Mouse (Mus musculus) lung, postnatal 36 days (tissue): Measurements from ENCODE around the gene Gm10639.
A peak's percentile ranks its signal among the peaks of the same experiment; 100 is the strongest.
"Not testable (repeated sequence)": the region's sequence is repeated elsewhere in the genome, so short reads cannot be mapped to it uniquely, and the experiment has no call there.

ENCODE experiments used
- DNase-seq: peaks from one replicate; pipeline ENCODE4 v3.0.0; 2022; ENCODE audit warnings: mixed read lengths

Gm10639 gene

DNA sequence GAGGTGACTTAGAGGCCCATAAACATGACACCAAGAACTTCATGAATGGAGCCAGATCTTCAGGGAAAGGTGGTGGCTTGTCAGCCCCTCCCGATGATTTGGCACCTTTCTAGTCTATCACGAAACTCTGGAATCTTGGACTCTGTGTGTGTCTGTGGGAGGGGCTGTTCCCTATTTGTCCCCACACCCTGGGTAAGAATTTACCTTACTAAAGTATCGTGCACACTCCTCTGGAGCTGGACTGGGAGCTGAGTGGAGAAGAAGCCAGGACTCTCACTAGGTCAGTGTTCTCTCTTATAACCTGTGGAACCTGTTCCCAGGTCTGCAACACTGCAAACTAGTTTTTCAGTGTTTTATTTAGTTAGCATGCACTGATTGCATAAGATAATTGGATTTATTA lies at the start of gene Gm10639:
Gene Gm10639 (plus strand): TSS at position 201 of the 400 bp plus-strand sequence.
- DNase-seq, result peak; percentile 7

DNA sequence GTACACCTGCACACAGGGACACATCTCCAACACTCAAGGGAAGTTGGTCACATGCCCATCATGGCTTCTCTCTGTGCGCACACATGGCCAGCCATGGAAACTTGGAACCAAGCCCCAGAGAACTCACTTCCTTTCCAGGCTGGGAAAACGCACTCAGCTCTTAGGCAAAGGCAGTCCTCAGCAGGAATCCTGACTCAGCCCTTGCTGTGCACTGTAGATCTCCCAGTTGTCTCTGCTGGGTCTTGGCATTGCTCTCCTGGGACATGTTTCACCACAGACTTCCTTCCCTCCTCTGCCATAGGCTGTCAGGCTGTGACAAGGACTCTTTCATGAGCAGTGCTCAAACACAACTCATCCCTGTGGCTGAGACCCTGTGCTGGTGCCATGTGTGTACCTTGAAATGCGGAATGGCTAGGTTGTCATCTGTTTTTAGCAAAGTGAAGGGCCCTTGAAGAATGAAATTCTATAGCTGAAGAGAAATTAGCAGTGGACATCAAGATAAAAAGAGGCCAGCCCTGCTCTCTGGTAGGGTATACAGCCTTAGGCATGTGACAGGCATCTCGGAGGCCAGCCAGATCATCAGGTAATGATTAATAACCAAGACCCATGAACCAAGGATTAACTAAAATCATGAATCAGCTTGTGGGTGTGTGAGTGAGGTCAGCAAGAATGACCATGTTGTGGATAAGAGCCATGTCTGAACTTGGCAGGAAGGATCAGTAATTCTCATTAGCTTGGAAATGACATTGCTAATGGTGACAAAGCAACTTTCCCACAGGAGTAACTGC lies 33.8 kb upstream of the Gm10639 start:
- not testable (repeated sequence) for DNase-seq

DNA sequence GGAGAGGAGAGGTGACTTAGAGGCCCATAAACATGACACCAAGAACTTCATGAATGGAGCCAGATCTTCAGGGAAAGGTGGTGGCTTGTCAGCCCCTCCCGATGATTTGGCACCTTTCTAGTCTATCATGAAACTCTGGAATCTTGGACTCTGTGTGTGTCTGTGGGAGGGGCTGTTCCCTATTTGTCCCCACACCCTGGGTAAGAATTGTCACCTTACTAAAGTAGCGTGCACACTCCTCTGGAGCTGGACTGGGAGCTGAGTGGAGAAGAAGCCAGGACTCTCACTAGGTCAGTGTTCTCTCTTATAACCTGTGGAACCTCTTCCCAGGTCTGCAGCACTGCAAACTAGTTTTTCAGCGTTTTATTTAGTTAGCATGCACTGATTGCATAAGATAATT lies 32.8 kb upstream of the Gm10639 start, which contains the start of gene Gm3776:
Gene Gm3776 (plus strand): TSS at position 216 of the 400 bp plus-strand sequence.
- not testable (repeated sequence) for DNase-seq

DNA sequence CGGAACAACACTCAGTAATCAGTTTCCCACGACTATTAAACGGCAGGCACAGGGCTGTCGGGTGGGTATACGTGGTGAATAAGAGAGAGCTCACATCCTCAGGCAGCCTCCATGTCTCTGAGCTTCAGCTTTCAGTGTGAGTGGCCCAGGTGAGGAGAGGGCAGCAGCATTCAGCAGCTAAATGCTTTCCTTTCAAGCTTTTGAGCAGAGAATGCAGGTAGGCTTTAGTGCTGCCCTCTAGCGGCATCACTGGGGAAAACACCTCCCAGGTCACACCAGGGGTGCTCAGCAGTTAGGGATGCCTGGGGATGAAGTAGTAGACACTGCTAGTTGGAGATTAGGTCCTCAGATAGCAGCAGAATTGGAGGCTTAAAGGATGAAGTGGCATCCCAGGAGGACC lies 30.0 kb upstream of the Gm10639 start:
- peak; percentile 67 for DNase-seq

DNA sequence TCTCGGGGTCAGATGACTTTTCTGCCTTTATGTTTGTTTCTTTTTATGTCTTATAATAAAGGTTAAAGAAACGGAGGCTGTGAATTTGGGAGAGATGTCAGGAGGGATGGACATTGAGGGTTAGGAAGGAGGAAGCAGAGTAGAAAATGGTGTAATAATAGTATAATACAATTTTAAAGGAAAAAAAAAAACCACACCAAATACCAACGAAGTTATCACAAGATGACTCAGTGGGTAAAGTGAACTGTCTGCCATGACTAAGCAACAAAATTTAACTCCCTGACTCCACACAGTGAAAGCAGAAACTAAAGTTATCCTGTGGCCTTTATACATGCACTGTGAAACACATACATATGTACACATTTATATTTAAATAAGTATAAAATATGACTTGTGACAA lies 18.8 kb upstream of the Gm10639 start:
- not testable (repeated sequence) for DNase-seq

DNA sequence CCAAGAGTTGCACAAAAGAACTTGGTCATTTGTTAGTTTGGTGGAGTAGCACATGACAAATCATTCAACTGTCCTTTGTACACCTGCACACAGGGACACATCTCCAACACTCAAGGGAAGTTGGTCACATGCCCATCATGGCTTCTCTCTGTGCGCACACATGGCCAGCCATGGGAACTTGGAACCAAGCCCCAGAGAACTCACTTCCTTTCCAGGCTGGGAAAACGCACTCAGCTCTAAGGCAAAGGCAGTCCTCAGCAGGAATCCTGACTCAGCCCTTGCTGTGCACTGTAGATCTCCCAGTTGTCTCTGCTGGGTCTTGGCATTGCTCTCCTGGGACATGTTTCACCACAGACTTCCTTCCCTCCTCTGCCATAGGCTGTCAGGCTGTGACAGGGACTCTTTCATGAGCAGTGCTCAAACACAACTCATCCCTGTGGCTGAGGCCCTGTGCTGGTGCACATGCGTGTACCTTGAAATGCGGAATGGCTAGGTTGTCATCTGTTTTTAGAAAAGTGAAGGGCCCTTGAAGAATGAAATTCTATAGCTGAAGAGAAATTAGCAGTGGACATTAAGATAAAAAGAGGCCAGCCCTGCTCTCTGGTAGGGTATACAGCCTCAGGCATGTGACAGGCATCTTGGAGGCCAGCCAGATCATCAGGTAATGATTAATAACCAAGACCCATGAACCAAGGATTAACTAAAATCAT lies 7.6 kb upstream of the Gm10639 start:
- DNase-seq, result peak; percentile 2

DNA sequence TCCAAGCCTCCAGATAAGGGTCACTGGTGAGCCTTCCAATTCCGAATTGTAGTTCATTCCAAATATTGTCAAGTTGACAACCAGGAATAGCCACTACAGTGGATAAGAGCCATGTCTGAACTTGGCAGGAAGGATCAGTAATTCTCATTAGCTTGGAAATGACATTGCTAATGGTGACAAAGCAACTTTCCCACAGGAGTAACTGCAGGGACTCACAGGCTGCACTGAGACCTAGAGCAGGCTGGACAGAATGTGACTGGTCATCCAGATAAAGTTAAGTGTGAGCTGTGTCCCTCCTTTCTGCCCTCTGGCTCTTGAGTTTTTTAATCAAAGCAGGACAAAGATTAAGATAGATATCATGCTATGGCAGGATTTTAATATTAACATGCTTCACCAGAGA lies 660 bp upstream of the Gm10639 start:
- DNase-seq, result not testable (repeated sequence)

DNA sequence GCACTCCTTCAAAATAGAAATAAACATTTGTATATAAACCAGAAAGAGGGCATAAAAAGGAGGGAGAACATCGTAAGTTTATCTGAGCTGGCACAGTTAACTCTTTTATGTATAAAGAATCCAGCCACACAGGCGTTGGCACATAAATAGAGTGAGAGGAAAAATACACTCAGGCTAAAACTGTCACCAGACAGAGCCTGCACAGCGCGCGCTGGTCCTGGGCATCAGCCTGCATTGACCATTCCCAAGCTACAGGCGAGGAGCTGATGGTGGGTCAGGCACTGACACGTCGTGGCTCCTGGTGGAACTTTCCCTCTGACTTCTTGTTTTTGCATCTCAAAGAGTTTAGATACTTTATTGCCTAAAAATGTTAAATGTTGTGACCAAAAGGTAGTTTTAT lies 2.7 kb downstream of the Gm10639 start:
- not testable (repeated sequence) for DNase-seq

DNA sequence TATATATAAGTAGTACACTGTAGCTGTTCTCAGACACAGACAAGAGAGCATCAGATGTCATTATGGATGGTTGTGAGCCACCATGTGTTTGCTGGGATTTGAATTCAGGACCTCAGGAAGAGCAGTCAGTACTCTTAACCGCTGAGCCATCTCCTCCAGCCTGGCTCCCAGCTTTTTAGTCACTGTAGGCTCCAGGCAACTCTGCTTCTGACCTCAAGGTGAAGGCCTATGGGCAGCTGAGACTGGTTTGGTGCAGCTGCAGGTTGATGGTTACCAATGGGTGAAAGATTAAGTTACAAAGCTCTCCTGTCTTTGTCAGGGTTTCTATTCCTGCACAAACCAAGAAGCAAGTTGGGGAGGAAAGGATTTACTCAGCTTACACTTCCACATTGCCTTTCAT lies 4.0 kb downstream of the Gm10639 start:
- not testable (repeated sequence) for DNase-seq

DNA sequence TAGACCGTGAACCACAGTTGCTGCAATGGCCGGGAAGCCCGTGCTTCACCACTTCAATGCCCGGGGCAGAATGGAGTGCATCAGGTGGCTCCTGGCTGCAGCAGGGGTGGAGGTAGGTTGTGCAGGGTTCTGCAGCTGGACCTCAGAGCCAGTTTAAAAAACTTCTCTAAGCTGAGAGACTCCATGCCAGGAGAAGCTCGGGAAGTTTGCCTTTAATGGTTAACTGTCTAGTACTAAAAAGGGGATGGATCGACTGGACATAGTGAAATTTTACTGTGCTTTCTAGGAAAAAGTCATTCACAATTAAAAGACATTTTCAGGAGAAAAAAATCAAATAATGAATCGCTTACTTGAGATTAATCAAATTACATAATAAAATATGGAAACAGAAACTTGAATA lies 5.1 kb downstream of the Gm10639 start:
- not testable (repeated sequence) for DNase-seq

DNA sequence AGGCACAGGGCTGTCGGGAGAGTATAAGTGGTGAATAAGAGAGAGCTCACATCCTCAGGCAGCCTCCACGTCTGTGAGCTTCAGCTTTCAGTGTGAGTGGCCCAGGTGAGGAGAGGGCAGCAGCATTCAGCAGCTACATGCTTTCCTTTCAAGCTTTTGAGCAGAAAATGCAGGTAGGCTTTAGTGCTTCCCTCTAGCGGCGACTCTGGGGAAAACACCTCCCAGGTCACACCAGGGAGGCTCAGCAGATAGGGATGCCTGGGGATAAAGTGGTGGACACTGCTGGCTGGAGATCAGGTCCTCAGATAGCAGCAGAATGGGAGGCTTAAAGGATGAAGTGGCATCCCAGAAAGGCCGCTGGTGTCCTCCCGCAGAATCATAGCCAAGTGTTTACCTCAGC lies 6.4 kb downstream of the Gm10639 start:
- peak; percentile 42 for DNase-seq

DNA sequence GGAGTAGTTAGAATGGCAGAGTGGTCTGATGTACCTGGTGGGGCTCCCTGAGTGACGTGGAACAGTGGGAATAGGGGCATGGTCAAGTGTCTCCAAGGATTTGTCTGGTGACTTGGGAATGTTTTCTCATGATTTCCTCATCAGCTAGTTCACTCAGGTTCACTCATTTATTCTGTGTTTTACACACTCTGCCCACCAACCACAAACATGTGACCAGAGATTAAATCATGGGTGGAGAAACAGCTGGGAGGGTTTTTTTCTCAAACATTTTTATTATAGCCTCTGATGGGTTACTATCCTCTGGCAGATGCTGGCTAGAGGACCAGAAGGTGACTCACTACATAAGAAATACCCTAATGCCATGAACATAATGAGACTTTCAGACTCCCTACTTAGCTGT lies 8.5 kb downstream of the Gm10639 start:
- DNase-seq, result no peak

DNA sequence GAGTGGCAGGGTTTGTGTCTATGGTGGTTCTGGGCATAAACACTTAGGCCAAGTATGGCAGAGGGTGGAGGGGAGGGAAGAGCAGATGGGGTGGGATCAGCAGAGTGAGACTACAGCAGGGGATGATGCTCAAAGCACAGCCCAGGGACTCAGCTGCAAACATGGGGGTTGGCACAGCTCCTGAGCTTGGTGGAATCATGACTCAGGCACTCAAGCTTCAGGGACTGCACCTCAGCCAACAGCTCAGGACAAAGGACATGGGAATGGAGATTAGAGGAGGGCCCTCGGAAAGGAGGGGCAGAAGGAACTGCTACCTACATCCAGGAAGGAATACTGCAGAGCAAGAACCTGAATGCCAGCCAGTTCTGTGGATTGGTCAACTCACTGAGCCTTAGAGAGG lies 9.4 kb downstream of the Gm10639 start:
- DNase-seq, result peak; percentile 15

DNA sequence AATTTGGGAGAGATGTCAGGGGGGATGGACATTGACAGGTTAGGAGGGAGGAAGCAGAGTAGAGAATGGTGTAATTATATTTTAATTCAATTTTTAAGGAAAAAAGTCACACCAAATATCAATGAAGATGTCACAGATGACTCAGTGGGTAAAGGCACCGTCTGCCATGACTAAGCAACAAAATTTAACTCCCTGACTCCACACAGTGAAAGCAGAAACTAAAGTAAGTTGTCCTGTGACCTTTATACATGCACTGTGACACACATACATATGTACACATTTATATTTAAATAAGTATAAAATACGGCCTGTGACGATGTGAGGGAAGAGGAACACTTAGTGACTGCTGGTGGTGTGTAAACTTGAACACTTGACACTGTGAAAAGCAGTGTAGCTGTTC lies 18.4 kb downstream of the Gm10639 start:
- not testable (repeated sequence) for DNase-seq

DNA sequence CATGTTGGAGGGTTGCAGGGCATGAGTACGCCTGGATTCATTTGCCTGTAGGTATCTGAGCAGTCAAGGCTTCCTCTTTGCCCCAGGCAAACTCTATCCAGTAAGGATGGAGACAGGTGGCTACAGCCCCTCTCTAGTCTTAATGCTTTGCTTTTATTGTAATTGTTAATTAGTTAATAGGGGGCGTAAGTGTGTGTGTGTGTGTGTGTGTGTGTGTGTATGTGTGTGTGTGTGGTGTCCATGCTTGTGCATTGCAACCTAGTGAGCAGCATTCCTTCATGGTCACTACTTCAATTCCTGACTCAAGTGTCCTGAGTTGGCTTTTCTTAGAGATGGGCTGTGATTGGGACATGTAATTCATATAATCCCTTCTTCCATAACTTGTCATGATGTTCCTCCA lies 25.0 kb downstream of the Gm10639 start, which contains the start of gene Omt2a:
Gene Omt2a (minus strand): TSS at position 101 of the 400 bp plus-strand sequence.
- no peak for DNase-seq

DNA sequence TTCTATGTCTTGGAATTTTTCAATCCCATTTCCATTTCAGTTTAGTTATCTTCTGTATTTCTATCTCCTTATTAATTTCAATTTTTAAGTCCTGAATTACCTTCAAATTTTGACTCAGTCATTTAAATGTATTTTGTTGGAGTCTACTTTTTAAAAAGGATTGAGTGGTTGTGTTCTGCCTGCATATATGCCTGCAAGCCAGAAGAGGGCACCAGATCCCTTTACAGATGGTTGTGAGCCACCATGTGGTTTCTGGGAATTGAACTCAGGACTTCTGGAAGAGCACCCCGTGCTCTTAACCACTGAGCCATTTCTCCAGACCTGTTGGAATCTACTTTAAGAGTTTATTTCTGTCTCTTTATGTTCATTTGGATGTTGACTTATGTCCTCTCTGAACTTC lies 29.8 kb downstream of the Gm10639 start:
- DNase-seq, result no peak

DNA sequence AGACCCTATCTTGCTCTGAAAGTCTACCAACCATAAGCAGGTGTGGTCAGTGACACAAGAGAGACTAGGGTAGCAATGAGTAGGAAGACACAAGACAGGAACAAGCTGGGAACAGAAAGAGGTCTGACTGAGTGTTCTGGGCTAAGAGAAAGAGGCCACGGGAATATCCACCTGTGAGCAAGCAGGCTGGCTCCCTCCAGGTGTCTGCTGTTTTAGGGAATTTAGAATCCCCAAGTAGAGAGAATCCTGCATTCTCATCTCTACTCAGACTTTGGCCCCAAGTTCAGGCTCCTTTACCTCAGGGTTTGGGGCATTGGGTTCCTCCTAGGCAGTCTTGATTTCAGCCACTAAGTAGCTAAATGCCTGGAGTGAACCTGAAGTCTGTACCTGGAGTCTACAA lies 37.6 kb downstream of the Gm10639 start, which contains the start of gene Omt2b:
Gene Omt2b (plus strand): TSS at position 301 of the 400 bp plus-strand sequence.
- DNase-seq, result not testable (repeated sequence)

DNA sequence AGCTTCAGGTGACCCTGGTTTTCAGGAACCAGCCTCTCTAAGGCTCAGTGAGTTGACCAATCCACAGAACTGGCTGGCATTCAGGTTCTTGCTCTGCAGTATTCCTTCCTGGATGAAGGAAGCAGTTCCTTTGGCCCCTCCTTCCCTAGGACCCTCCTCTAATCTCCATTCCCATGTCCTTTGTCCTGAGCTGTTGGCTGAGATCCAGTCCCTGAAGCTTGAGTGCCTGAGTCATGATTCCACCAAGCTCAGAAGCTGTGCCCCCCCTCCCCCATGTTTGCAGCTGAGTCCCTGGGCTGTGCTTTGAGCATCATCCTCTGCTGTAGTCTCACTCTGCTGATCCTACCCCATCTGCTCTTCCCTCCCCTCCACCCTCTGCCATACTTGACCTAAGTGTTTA lies 47.3 kb downstream of the Gm10639 start:
- DNase-seq, result not testable (repeated sequence)

DNA sequence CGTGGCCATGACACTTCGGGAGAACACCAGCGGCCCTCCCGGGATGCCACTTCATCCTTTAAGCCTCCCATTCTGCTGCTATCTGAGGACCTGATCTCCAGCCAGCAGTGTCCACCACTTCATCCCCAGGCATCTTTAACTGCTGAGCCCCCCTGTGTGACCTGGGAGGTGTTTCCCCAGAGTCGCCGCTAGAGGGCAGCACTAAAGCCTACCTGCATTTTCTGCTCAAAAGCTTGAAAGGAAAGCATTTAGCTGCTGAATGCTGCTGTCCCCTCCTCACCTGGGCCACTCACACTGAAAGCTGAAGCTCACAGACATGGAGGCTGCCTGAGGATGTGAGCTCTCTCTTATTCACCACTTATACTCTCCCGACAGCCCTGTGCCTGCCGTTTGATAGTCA lies 50.6 kb downstream of the Gm10639 start:
- peak; percentile 21 for DNase-seq

DNA sequence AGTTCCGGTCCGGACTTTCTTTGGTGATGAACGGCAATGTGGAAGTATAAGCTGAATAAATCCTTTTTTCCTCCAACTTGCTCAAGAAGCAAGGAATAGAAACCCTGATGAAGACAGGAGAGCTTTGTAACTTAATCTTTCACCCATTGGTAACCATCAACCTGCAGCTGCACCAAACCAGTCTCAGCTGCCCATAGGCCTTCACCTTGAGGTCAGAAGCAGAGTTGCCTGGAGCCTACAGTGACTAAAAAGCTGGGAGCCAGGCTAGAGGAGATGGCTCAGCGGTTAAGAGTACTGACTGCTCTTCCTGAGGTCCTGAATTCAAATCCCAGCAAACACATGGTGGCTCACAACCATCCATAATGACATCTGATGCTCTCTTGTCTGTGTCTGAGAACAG lies 52.8 kb downstream of the Gm10639 start:
- not testable (repeated sequence) for DNase-seq

DNA sequence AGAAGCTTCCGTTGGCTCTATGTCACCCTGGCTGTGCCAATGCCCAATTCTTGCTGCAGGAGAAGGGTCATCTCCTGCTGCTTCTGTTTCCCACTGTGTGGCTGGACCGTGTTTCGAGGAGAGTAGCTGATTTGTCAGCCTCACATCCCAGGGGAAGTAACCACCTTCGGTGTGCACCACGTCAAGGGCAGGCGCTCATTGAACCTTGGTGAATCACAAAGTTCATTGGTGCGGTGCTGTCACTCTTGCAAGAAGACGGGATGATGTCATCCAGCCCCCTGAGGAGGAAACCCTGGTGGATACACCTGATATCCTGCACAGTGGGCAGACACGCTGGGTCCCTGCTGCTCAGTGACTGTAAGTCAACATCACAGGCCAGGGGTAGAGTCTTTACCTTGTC lies 53.3 kb downstream of the Gm10639 start:
- DNase-seq, result not testable (repeated sequence)

DNA sequence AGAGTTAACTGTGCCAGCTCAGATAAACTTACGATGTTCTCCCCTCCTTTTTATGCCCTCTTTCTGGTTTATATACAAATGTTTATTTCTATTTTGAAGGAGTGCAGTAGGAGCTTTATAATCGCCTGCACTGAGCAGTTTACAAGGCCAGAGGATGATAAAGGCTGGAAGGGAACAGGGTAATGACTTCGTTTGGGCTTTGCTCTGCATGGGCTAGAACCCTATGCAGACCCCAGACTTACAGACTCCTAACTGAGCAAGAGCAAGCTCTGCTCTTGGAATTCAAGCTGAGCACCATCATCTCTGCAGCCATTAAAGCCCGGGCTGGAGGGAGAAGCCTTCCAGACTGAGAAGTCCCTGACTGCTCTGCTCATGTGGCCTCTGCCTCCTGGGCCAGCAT lies 55.5 kb downstream of the Gm10639 start:
- not testable (repeated sequence) for DNase-seq

DNA sequence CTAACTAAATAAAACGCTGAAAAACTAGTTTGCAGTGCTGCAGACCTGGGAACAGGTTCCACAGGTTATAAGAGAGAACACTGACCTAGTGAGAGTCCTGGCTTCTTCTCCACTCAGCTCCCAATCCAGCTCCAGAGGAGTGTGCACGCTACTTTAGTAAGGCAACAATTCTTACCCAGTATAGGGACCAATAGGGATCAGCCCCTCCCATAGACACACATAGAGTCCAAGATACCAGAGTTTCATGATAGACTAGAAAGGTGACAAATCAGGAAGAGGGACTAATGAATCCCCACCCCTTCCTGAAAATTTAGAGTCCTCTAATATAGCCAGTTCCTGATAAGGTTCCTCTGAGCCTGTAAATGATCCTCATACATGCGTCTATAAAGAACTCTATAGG lies 57.3 kb downstream of the Gm10639 start:
- DNase-seq, result peak; percentile 21
